Comparison of ENCODE assay signal across 22 mouse cellular contexts in the genomic region with DNA sequence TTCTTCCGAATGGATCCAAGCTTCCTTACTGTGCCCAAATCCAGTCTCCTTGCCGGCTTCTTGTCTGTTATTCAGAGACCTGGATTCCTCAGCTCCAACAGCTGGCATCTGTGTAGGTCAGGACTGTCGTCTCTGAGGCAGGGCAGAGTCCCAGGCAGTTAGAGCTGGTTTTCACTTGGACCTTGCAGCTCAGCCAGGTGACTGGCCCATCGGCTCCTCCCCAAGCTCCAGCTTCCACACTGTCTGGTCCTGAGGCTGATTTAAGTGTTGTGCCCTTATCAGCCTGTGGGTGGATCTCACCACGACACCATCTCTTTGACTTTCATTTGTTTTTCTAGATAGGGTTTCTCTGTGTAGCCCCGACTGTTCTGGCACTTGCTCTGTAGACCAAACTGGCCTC.
DNase-seq lines count a peak whose midpoint lies in the region; ATAC-seq and TF ChIP-seq lines count a peak whose summit lies in the region.
"Had no signal": no experiment of that assay in that cellular context is flagged by ENCODE, and none has a peak within 500 bp of the region (broad histone marks: within the 10 kb centered on the region; RNA-seq: fewer than 3 reads in every experiment).

No protein-coding gene starts in this region.

- no peak overlapping the region for H3K4me3 ChIP-seq in forebrain, postnatal 0 days (ENCODE audit: low read depth, low read length)
- no peak overlapping the region for H3K4me3 ChIP-seq in forebrain, embryonic 15.5 days
- H3K4me3 ChIP-seq: embryonic facial prominence, embryonic 13.5 days; erythroblast, embryonic 14.5 days; forebrain, embryonic 12.5 days; layer of hippocampus, adult 2 months; liver, embryonic 13.5 days had no signal

- WGBS in forebrain, postnatal 0 days, result 57% methylated on average over 6 of the region's 6 CpGs
- WGBS in forebrain, embryonic 15.5 days, result 60% methylated on average over 6 of the region's 6 CpGs

- ATAC-seq in forebrain, postnatal 0 days, result peak; percentile 20; the same call in 1 of the 2 replicates
- no peak for ATAC-seq in forebrain, embryonic 15.5 days (replicated peaks)
- ATAC-seq: hindbrain, embryonic 16.5 days; intestine, embryonic 16.5 days had no signal

- no peaks in the 10 kb centered on the region for H3K4me1 ChIP-seq in forebrain, postnatal 0 days (ENCODE audit: insufficient read depth)
- peaks cover 15% of the 10 kb centered on the region for H3K4me1 ChIP-seq in forebrain, embryonic 15.5 days
- H3K4me1 ChIP-seq: liver, embryonic 13.5 days had no signal

- no peak for TF ChIP-seq CTCF in forebrain, postnatal 0 days (IDR thresholded peaks at IDR 0.05; ENCODE audit: low read depth)

- H3K9me3 ChIP-seq in forebrain, postnatal 0 days (ENCODE audit: low read length), result no peaks in the 10 kb centered on the region
- no peaks in the 10 kb centered on the region for H3K9me3 ChIP-seq in forebrain, embryonic 15.5 days
- H3K9me3 ChIP-seq: embryonic facial prominence, embryonic 13.5 days; forebrain, embryonic 12.5 days; liver, embryonic 13.5 days had no signal

- no peaks in the 10 kb centered on the region for H3K36me3 ChIP-seq in forebrain, postnatal 0 days (ENCODE audit: insufficient read depth)
- H3K36me3 ChIP-seq in forebrain, embryonic 15.5 days, result no peaks in the 10 kb centered on the region
- H3K36me3 ChIP-seq: embryonic facial prominence, embryonic 13.5 days; forebrain, embryonic 12.5 days; liver, embryonic 13.5 days had no signal

- H3K9ac ChIP-seq in forebrain, postnatal 0 days, result no peak overlapping the region
- no peak overlapping the region for H3K9ac ChIP-seq in forebrain, embryonic 15.5 days (replicated peaks)
- H3K9ac ChIP-seq: embryonic facial prominence, embryonic 13.5 days; forebrain, embryonic 12.5 days; liver, embryonic 13.5 days; lung, embryonic 14.5 days had no signal

- no peak overlapping the region for H3K4me2 ChIP-seq in forebrain, postnatal 0 days (ENCODE audit: low read depth)
- no peak overlapping the region for H3K4me2 ChIP-seq in forebrain, embryonic 15.5 days (replicated peaks)
- H3K4me2 ChIP-seq: embryonic facial prominence, embryonic 13.5 days; forebrain, embryonic 12.5 days; heart, embryonic 11.5 days; liver, embryonic 13.5 days; lung, embryonic 14.5 days had no signal

- no peak overlapping the region for H3K27ac ChIP-seq in forebrain, postnatal 0 days (ENCODE audit: low read depth, low read length)
- no peak overlapping the region for H3K27ac ChIP-seq in forebrain, embryonic 15.5 days (replicated peaks)
- H3K27ac ChIP-seq: embryonic facial prominence, embryonic 13.5 days; forebrain, embryonic 12.5 days; layer of hippocampus, adult 2 months; liver, embryonic 13.5 days had no signal

- no peak for DNase-seq in forebrain, postnatal 0 days
- peak; percentile 16 for DNase-seq in ES-CJ7 (ENCODE audit: low read depth, low spot score)
- peak; percentile 38 for DNase-seq in kidney, adult 9 months
- peak; percentile 42 for DNase-seq in kidney, postnatal 14 days
- no peak for DNase-seq in layer of hippocampus, adult 9-11 months
- no peak for DNase-seq in natural killer cell, adult 2 months (ENCODE audit: low spot score in 2 of 2)
- DNase-seq in thymus, postnatal 4 days, result no peak
- DNase-seq: adrenal gland, postnatal 14 days; cerebellum, adult 2 months; cerebellum, postnatal 25 days; embryo, embryonic 11 days; liver, embryonic 13.5 days; lung, embryonic 14.5 days; thymus, postnatal 36 days had no signal

- H3K27me3 ChIP-seq in forebrain, postnatal 0 days (ENCODE audit: insufficient read depth, low read length), result no peaks in the 10 kb centered on the region
- H3K27me3 ChIP-seq in forebrain, embryonic 15.5 days, result 0 out of 2 replicates have a peak, but pooled peaks cover 3% of the 10 kb centered on the region
- H3K27me3 ChIP-seq: embryonic facial prominence, embryonic 13.5 days; liver, embryonic 13.5 days had no signal

Comparison
In these comparisons a context has a peak if more than half of its experiments do, and no peak if none do; other contexts are left out.
1. DNase-seq: peak in ES-CJ7 (single experiment), kidney, adult 9 months (single experiment) and kidney, postnatal 14 days (single experiment); none in forebrain, postnatal 0 days (single experiment), layer of hippocampus, adult 9-11 months (single experiment), natural killer cell, adult 2 months (0 of 2) and thymus, postnatal 4 days (single experiment).